Mouse (Mus musculus) liver, postnatal 0 days (tissue): Measurements from ENCODE around the gene Kcnq2. TPM values are rescaled to one million over a fixed set of nuclear protein-coding genes. Genes with fewer than 3 reads are reported as not detected.

ENCODE experiments used
- ATAC-seq: fragments of 200-750 bp; cut with Nextera tagmentation; 2 replicates; pipeline ENCODE4 v1.8.0; 2017; ENCODE audit warnings: mild to moderate bottlenecking, moderate library complexity
- DNase-seq: peaks from one replicate; pipeline ENCODE4 v3.0.0-alpha.2; 2016
- H3K27ac ChIP-seq: fragments of 300-500 bp; sonication (generic); 2 replicates; pipeline ENCODE4 v1.5.1; 2014; ENCODE audit warnings: antibody characterized with exemption, moderate library complexity, mild to moderate bottlenecking, low read depth
- H3K27me3 ChIP-seq: fragments of 300-500 bp; sonication (generic); 2 replicates; pipeline ENCODE4 v1.6.1; 2014; ENCODE audit warnings: low read length, control low read depth, mixed read lengths; ENCODE audit not compliant: insufficient read depth
- H3K36me3 ChIP-seq: fragments of 300-500 bp; sonication (generic); replicated peaks from 2 replicates; pipeline ENCODE4 v1.6.1; 2014; ENCODE audit warnings: mild to moderate bottlenecking, control low read depth, low read length, moderate library complexity, mixed read lengths; ENCODE audit not compliant: insufficient read depth
- H3K4me1 ChIP-seq: fragments of 300-500 bp; sonication (generic); 2 replicates; pipeline ENCODE4 v1.6.1; 2014; ENCODE audit warnings: antibody characterized with exemption, mild to moderate bottlenecking, control low read depth; ENCODE audit not compliant: insufficient read depth
- H3K4me2 ChIP-seq: fragments of 300-500 bp; sonication (generic); 2 replicates; pipeline ENCODE4 v1.6.1; 2014; ENCODE audit warnings: low read depth, mild to moderate bottlenecking, low read length, moderate library complexity, mixed read lengths
- H3K4me3 ChIP-seq: fragments of 300-500 bp; sonication (generic); 2 replicates; pipeline ENCODE4 v1.5.1; 2014; ENCODE audit warnings: low read depth, low read length
- H3K9ac ChIP-seq: fragments of 300-500 bp; sonication (generic); replicated peaks from 2 replicates; pipeline ENCODE4 v1.6.1; 2014; ENCODE audit warnings: mild to moderate bottlenecking, moderate library complexity
- H3K9me3 ChIP-seq: fragments of 300-500 bp; sonication (generic); 2 replicates; pipeline ENCODE4 v1.6.1; 2016; ENCODE audit warnings: mild to moderate bottlenecking, control low read depth, low read length, mixed read lengths
- CTCF ChIP-seq: sonication (generic); IDR thresholded peaks from 2 replicates; pipeline ENCODE4 v1.5.1; 2016; ENCODE audit warnings: antibody characterized with exemption, low read depth
- EP300 ChIP-seq: IDR thresholded peaks from 2 replicates; pipeline ENCODE4 v1.6.1; 2016; ENCODE audit warnings: antibody characterized with exemption, low read depth, mild to moderate bottlenecking
- WGBS: fragments of 180-500 bp; shearing (Covaris S2); extraction: QIAGEN DNeasy Blood & Tissue Kit; methylation state at CpG from one replicate; pipeline ENCODE4 v1.1.7; 2014; ENCODE audit not compliant: insufficient replicate concordance; 5-methylcytosine and 5-hydroxymethylcytosine counted together
- polyA plus RNA-seq: library from polyadenylated mRNA; unstranded; fragments of >200 nt; fragmentation: Nextera tagmentation; extraction: Ambion mirVana; gene quantifications from 2 replicates; pipeline ENCODE4 v1.2.1, GENCODE M21; 2015

Gene Kcnq2
- polyA plus RNA-seq, 1 experiment from 2014 or later = not detected

- Histone ChIP-seq H3K36me3 (no peaks in the 10 kb centered on the region), H3K27ac (no peak overlapping the region), H3K9me3 (no peaks in the 10 kb centered on the region), H3K27me3 (peaks cover 29% of the 10 kb centered on the region), H3K9ac (no peak overlapping the region), H3K4me3 (no peak overlapping the region), H3K4me2 (no peak overlapping the region), H3K4me1 (no peaks in the 10 kb centered on the region)
- DNase-seq = no peak
- 44% methylated on average over 2 of the region's 2 CpGs for WGBS
- no peak for TF ChIP-seq EP300
- no peak for TF ChIP-seq CTCF
- ATAC-seq = no peak
Observed at GRCm38 (mm10) chr2:181143509-181144276, 8.6 kb upstream of the Kcnq2 start.

- H3K9me3 ChIP-seq = no peaks in the 10 kb centered on the region
- no peak overlapping the region for H3K9ac ChIP-seq
- TF ChIP-seq EP300 = no peak
- TF ChIP-seq CTCF = no peak
- ATAC-seq = no peak
- H3K27me3 ChIP-seq = peaks cover 20% of the 10 kb centered on the region
- DNase-seq = no peak
- no peaks in the 10 kb centered on the region for H3K36me3 ChIP-seq
- no peak overlapping the region for H3K4me3 ChIP-seq
- 57% methylated on average over 8 of the region's 8 CpGs for WGBS
- H3K4me2 ChIP-seq = no peak overlapping the region
- no peak overlapping the region for H3K27ac ChIP-seq
- no peaks in the 10 kb centered on the region for H3K4me1 ChIP-seq
Observed at GRCm38 (mm10) chr2:181142703-181143135, 7.6 kb upstream of the Kcnq2 start.

DNA sequence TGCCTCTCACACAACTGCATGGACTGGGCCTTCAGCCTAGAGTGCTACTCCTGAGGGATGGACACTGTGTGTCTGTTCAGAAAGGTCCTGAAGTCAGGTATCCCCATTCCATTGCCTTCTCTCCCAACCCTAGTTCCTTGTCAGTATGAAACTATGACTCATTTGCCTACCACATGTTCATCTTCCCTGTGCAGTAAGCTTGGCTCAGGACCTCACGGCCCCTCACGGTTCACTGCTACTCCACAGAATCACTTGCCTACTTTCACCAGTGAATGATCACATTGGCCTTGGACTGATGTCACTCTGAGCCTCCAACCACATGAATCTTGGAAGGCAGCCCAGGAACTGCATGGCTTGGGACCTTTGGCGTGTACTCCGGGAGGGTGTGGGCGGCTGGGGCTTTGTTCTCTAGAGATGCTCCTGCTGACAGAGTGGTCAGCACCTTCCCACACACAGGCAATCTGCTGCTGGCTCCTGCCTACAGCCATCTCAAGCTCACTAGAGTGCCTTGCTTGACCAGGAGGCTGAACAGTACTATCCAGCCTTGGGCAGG is 4.6 kb upstream of the Kcnq2 start:
- Histone ChIP-seq H3K36me3 (no peaks in the 10 kb centered on the region), H3K4me2 (no peak overlapping the region), H3K27me3 (peaks cover 29% of the 10 kb centered on the region), H3K27ac (no peak overlapping the region), H3K9me3 (no peaks in the 10 kb centered on the region), H3K4me3 (no peak overlapping the region), H3K4me1 (0 out of 2 replicates have a peak, but pooled peaks cover 2% of the 10 kb centered on the region), H3K9ac (no peak overlapping the region)
- DNase-seq (no peak), ATAC-seq (no peak)
- WGBS = 79% methylated on average over 5 of the region's 5 CpGs
- TF ChIP-seq CTCF (no peak), EP300 (no peak)

DNA sequence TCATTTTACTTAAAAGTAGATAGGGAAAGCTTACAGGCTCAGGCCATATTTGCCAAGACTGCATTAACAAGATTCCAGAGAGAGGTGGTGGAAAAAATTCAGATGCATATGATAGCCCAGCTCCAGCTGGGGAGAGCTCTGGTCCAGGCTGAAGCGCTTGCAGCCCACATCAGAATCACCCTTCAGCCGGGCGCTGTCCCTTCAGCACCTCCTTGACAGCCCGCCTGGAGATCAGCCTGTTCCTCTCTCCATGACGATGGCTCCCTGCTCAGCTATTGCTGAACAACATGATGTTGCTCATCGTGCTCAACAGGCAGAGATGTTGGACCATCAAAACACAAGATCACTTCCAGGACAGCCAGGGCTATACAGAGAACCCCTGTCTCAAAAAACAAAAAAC is 1.8 kb upstream of the Kcnq2 start:
- Histone ChIP-seq H3K27ac (no peak overlapping the region), H3K27me3 (peaks cover 43% of the 10 kb centered on the region), H3K9ac (no peak overlapping the region), H3K36me3 (no peaks in the 10 kb centered on the region), H3K4me3 (no peak overlapping the region), H3K4me2 (no peak overlapping the region), H3K4me1 (0 out of 2 replicates have a peak, but pooled peaks cover 4% of the 10 kb centered on the region), H3K9me3 (no peaks in the 10 kb centered on the region)
- ATAC-seq = no peak
- peak; percentile 62 for DNase-seq
- 3% methylated on average over 6 of the region's 6 CpGs for WGBS
- TF ChIP-seq EP300 = no peak
- no peak for TF ChIP-seq CTCF

GRCm38 (mm10) chr2:181135446-181135818 is 332 bp upstream of the Kcnq2 start:
- TF ChIP-seq CTCF (no peak), EP300 (no peak)
- Histone ChIP-seq H3K4me1 (0 out of 2 replicates have a peak, but pooled peaks cover 4% of the 10 kb centered on the region), H3K27ac (no peak overlapping the region), H3K4me2 (no peak overlapping the region), H3K4me3 (no peak overlapping the region), H3K9me3 (no peaks in the 10 kb centered on the region), H3K27me3 (peaks cover 43% of the 10 kb centered on the region), H3K36me3 (no peaks in the 10 kb centered on the region), H3K9ac (no peak overlapping the region)
- no peak for ATAC-seq
- WGBS = 11% methylated on average over 4 of the region's 4 CpGs
- DNase-seq = no peak

- Histone ChIP-seq H3K4me2 (no peak overlapping the region), H3K4me1 (0 out of 2 replicates have a peak, but pooled peaks cover 4% of the 10 kb centered on the region), H3K4me3 (no peak overlapping the region), H3K9ac (no peak overlapping the region), H3K9me3 (no peaks in the 10 kb centered on the region), H3K27me3 (peaks cover 43% of the 10 kb centered on the region), H3K36me3 (no peaks in the 10 kb centered on the region), H3K27ac (no peak overlapping the region)
- WGBS = 12% methylated on average over 21 of the region's 22 CpGs
- DNase-seq = no peak
- ATAC-seq = no peak
- TF ChIP-seq CTCF (no peak), EP300 (no peak)
Observed at GRCm38 (mm10) chr2:181133837-181134590, 1.1 kb downstream of the Kcnq2 start.
